Mouse (Mus musculus): Measurements from ENCODE around the gene Prap1. TPM values are rescaled to one million over a fixed set of nuclear protein-coding genes. Genes with fewer than 3 reads are reported as not detected.

Prap1 gene
- polyA plus RNA-seq, 1 experiment: not detected

DNA sequence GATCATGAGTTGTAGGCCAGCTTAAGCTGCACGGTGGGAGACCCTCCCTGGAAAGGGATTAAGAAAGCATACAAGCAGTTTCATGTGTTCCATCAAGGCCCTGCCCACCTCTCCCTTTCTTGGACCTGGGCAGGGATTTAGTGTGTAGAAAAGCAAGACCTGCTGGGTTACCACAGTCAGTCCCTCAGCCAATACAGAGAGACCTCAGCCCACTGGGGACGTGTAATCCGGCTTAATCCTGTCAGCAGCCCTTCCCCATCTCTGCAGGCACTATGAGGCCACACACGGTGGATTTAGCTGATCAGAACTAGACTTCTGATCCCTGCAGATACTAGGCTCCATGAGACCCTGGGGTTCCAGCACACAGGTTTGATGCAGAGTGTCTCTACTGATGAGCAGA is 33.6 kb upstream of the Prap1 start:
- TF ChIP-seq CTCF (IDR thresholded peaks at IDR 0.05; ENCODE audit: extremely low read depth, insufficient read depth, low read length) (no peak), POLR2A (IDR thresholded peaks at IDR 0.05; ENCODE audit: extremely low read depth, insufficient read depth, low read length) (no peak)
- Histone ChIP-seq H3K4me3 (ENCODE audit: insufficient read depth, low read length) (no peak overlapping the region), H3K27ac (ENCODE audit: insufficient read depth, low read length) (no peak overlapping the region)

DNA sequence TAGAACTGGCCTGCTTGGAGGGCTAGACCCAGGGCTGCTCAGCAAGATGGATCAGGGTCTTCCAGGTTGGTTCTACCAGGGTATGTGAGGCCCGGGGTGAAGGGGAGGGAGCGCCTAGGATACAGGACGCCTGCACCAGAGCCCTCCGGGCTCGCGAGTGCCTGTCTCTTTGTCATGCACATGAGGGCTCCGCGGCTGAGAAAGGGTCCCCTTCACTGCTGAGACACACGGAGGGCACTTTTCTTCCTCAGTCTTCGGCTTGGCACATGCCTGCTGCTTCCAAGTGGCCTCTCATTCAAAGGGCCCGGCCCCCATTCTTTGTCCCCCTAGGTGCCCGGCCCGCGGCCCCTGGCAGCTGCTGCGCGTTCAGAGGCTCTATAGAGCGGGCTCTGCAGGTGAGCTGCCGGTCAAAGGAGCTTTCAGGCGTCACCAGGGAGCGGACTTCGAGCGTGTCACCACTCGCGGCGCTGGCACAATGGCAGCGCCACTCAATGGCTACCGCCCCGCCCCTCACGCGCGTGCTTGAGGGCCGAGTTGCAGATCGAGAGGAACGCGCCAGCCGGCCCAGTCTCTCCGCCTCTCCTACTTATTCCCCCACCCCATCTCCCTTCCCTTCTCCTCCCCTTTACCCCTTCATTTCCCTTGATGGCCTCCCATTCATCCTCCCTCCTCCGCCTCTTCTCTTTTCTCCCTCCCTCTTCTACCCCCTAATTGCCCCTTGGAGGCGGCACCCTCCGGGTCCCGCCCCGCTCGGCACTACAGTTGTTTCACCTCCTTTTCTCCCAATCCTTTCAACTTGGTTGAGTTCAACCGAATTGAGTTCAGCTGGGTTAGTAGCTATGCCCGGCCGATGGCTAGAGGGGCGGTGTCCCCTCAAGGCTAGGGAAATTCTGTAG is 32.0 kb upstream of the Prap1 start:
- Histone ChIP-seq H3K27ac (ENCODE audit: insufficient read depth, low read length) (no peak overlapping the region), H3K4me1 (ENCODE audit: control insufficient read depth, insufficient read depth, low read length) (no peaks in the 10 kb centered on the region; the same call in 1 of the 2 replicates), H3K4me3 (ENCODE audit: insufficient read depth, low read length) (no peak overlapping the region)
- TF ChIP-seq POLR2A (IDR thresholded peaks at IDR 0.05; ENCODE audit: extremely low read depth, insufficient read depth, low read length) (no peak), CTCF (IDR thresholded peaks at IDR 0.05; ENCODE audit: extremely low read depth, insufficient read depth, low read length) (no peak)

More for the DNA sequence above, 33.6 kb upstream of the Prap1 start:
- H3K4me1 ChIP-seq (ENCODE audit: control insufficient read depth, insufficient read depth, low read length): no peaks in the 10 kb centered on the region; the same call in 1 of the 2 replicates

DNA sequence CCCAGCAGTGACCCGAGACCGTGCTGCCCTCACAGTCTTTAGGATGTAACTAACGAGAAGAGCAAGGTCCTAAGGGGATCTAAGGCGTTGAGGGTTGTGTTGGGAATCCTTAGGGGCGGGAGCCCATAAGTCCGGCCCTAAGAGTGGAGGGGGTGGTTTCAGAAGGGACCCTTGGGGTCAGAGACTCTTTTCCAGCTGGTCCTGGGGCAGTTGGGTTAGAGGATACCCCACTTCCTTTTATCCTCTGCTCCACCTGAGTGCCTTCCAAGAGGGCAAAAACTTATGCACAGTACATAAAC is 31.4 kb upstream of the Prap1 start:
- TF ChIP-seq CTCF (IDR thresholded peaks at IDR 0.05; ENCODE audit: extremely low read depth, insufficient read depth, low read length) (no peak), POLR2A (IDR thresholded peaks at IDR 0.05; ENCODE audit: extremely low read depth, insufficient read depth, low read length) (no peak)
- Histone ChIP-seq H3K27ac (ENCODE audit: insufficient read depth, low read length) (no peak overlapping the region), H3K4me3 (ENCODE audit: insufficient read depth, low read length) (no peak overlapping the region), H3K4me1 (ENCODE audit: control insufficient read depth, insufficient read depth, low read length) (no peaks in the 10 kb centered on the region; the same call in 1 of the 2 replicates)

DNA sequence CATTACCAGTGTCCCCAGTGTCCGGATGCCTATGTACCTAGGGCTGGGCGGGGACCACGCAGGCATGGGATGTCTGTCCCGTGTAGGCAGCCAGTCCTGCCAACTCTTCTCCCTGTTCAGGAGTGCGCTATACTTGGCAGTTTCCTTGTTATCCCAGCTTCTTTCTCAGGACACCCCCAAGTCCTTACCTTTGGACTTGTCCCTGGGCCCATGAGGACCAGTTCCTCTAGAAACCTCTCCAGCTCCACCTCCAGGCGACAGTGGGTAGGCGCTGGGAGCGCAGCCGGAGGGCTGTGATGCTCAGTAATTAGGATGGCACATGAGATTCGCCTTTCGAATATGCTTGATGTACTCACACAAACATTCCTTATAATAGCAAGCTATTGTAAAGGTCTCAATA is 30.9 kb upstream of the Prap1 start:
- Histone ChIP-seq H3K4me1 (ENCODE audit: control insufficient read depth, insufficient read depth, low read length) (no peaks in the 10 kb centered on the region; the same call in 1 of the 2 replicates), H3K27ac (ENCODE audit: insufficient read depth, low read length) (no peak overlapping the region), H3K4me3 (ENCODE audit: insufficient read depth, low read length) (no peak overlapping the region)
- TF ChIP-seq POLR2A (IDR thresholded peaks at IDR 0.05; ENCODE audit: extremely low read depth, insufficient read depth, low read length) (no peak), CTCF (IDR thresholded peaks at IDR 0.05; ENCODE audit: extremely low read depth, insufficient read depth, low read length) (peak; percentile 36)

DNA sequence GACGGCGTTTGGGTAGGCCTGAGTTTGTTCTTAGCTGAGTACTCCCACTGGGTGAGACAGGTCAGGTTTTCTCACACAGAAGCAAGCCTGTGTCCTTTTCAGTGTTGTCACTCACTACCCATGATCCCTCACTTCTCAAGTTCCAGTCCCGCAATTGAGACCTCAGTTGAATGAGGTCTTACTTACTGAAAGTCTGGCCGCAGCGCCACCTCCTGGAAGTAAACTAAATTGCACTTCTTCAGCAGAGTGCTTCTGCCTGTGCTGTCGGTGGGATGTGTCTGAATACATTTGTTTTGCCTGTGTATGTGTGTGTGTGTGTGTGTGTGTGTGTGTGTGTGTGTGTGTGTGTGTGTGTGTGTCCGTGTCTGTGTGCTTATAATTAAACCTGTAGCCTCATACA is 30.1 kb upstream of the Prap1 start:
- Histone ChIP-seq H3K4me1 (ENCODE audit: control insufficient read depth, insufficient read depth, low read length) (no peaks in the 10 kb centered on the region), H3K27ac (ENCODE audit: insufficient read depth, low read length) (no peak overlapping the region), H3K4me3 (ENCODE audit: insufficient read depth, low read length) (no peak overlapping the region)
- peak; percentile 83 for TF ChIP-seq CTCF (IDR thresholded peaks at IDR 0.05; ENCODE audit: extremely low read depth, insufficient read depth, low read length)
- TF ChIP-seq POLR2A (IDR thresholded peaks at IDR 0.05; ENCODE audit: extremely low read depth, insufficient read depth, low read length): no peak

DNA sequence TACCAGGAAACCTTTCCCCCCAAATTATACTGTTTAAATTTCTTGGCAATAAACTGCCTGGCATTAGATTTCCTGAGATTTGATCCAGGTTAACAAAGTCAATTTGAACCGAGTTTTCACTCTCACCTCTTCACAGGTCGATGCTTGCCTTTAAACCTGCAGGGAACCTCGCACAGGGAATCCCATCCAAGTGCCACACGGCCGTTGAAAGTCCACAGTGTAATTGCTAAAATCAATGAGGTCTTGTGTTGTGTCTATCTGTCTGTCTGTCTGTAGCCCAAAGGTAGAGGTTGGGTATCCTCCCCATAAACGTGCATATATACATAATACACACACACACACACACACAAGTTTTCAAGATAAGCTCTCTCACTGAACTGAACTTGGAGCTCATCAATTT is 25.8 kb upstream of the Prap1 start:
- no peak overlapping the region for H3K27ac ChIP-seq (ENCODE audit: insufficient read depth, low read length)
- H3K4me1 ChIP-seq (ENCODE audit: control insufficient read depth, insufficient read depth, low read length): no peaks in the 10 kb centered on the region
- TF ChIP-seq POLR2A (IDR thresholded peaks at IDR 0.05; ENCODE audit: extremely low read depth, insufficient read depth, low read length) (no peak), CTCF (IDR thresholded peaks at IDR 0.05; ENCODE audit: extremely low read depth, insufficient read depth, low read length) (no peak)
- H3K4me3 ChIP-seq (ENCODE audit: insufficient read depth, low read length): no peak overlapping the region

DNA sequence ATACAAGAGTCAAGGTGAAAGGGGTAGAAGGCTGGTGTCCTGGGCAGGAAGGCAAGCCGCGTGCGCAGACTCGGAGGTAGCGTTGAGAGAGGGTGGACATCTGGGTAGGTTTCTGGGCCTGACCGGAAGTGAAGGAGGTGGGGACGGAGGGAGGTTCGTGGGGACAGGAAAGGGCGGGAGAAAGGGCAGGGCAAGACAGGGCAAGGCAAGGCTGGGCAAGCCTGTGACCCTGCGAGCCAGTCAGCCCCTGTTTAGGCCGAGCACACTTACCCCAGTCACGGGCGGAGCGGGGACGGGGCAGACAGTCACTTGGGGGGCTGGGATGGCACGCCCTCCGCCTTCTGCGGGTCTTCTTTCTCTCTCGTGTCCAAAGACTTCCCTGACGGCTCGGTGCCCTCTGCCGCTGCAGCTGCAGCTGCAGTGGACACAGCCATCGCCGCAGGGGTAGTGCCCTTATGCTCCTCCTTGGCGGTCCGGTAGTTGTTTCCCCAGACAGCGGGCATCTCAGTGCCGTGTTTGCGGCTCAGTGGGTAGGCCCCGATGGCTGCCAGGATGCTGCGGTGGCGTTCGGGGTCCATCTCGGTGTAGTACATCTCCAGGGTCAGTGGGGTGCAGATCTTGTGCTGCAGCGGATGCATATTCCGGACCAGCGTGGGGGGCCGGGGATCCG is 23.0 kb upstream of the Prap1 start:
- Histone ChIP-seq H3K27ac (ENCODE audit: insufficient read depth, low read length) (no peak overlapping the region), H3K4me1 (ENCODE audit: control insufficient read depth, insufficient read depth, low read length) (no peaks in the 10 kb centered on the region), H3K4me3 (ENCODE audit: insufficient read depth, low read length) (no peak overlapping the region)
- no peak for TF ChIP-seq CTCF (IDR thresholded peaks at IDR 0.05; ENCODE audit: extremely low read depth, insufficient read depth, low read length)
- TF ChIP-seq POLR2A (IDR thresholded peaks at IDR 0.05; ENCODE audit: extremely low read depth, insufficient read depth, low read length): no peak

DNA sequence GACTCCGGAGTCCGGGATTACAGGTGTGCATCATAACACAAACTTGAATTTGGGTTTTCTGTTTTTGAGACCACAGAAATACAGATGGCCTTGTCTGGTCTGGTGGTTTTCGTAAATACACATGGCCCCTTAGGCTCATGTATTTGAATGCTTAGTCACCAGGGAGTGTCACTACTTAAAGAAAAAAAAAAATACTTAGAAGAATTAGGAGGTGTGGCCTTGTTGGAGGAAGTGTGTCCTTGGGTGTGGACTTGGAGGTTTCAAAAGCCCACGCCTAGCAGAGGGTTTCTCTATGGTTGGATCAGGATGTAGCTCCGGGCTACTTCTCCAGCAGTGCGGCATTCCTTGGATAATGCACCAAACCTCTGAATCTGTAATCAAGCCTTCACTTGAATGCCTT is 15.5 kb upstream of the Prap1 start:
- H3K27ac ChIP-seq (ENCODE audit: insufficient read depth, low read length): no peak overlapping the region
- peaks cover 2% of the 10 kb centered on the region; the same call in 1 of the 2 replicates for H3K4me1 ChIP-seq (ENCODE audit: control insufficient read depth, insufficient read depth, low read length)
- no peak overlapping the region for H3K4me3 ChIP-seq (ENCODE audit: insufficient read depth, low read length)
- no peak for TF ChIP-seq POLR2A (IDR thresholded peaks at IDR 0.05; ENCODE audit: extremely low read depth, insufficient read depth, low read length)
- TF ChIP-seq CTCF (IDR thresholded peaks at IDR 0.05; ENCODE audit: extremely low read depth, insufficient read depth, low read length): no peak

DNA sequence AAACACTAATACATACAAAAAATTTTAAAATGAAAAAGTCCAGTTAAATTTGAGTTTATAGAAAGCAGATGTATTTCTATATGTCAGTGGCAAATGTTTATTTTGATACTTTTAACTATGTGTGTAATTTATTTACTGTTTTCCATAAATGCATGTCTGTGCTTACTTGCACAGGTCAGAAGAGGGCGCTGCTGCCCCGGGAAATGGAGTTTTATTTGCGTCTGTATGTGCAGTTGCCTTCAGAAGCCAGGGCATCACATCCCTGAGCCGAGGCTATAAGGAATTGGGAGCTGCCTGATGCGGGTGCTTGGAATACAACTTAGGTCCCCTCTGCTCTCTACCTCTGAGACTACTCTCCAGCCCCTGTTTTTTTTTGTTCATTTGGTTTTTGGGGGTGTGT is 14.5 kb upstream of the Prap1 start:
- peaks cover 2% of the 10 kb centered on the region; the same call in 1 of the 2 replicates for H3K4me1 ChIP-seq (ENCODE audit: control insufficient read depth, insufficient read depth, low read length)
- H3K4me3 ChIP-seq (ENCODE audit: insufficient read depth, low read length): no peak overlapping the region
- H3K27ac ChIP-seq (ENCODE audit: insufficient read depth, low read length): no peak overlapping the region
- TF ChIP-seq POLR2A (IDR thresholded peaks at IDR 0.05; ENCODE audit: extremely low read depth, insufficient read depth, low read length) (0 out of 2 replicates have a peak, but pooled peaks have one; percentile 17), CTCF (IDR thresholded peaks at IDR 0.05; ENCODE audit: extremely low read depth, insufficient read depth, low read length) (peak; percentile 94)

Data from cortical plate, adult 2 months (tissue).